Comparison of ENCODE assay signal across 4 mouse cellular contexts in genomic region chr2:118147749-118148148, GRCm38 (mm10). TPM values are rescaled to one million over a fixed set of nuclear protein-coding genes. Genes with fewer than 3 reads are reported as not detected.
DNase-seq lines count a peak whose midpoint lies in the region; ATAC-seq and TF ChIP-seq lines count a peak whose summit lies in the region.
"Not testable (repeated sequence)": the region's sequence is repeated elsewhere in the genome, so short reads cannot be mapped to it uniquely, and the experiment has no call there.

No protein-coding gene starts in this region.

- not testable (repeated sequence) for H3K27me3 ChIP-seq in heart, embryonic 14.5 days (ENCODE audit: control insufficient read depth, insufficient read depth, low read length); lung, embryonic 14.5 days (ENCODE audit: insufficient read depth, low read length); lung, embryonic 16.5 days (ENCODE audit: control insufficient read depth, insufficient read depth, low read depth, low read length)

- ATAC-seq in heart, embryonic 14.5 days (ENCODE audit: insufficient number of reproducible peaks, insufficient read depth, low FRiP score, low read depth) = 0 out of 2 replicates have a peak, but pooled peaks have one; percentile 15
- ATAC-seq in lung, embryonic 14.5 days (ENCODE audit: insufficient read depth) = not testable (repeated sequence)
- peak; percentile 24; the same call in 1 of the 2 replicates for ATAC-seq in lung, embryonic 16.5 days (ENCODE audit: low read depth)

- not testable (repeated sequence) for H3K4me3 ChIP-seq in heart, embryonic 14.5 days (ENCODE audit: control insufficient read depth in 1 of 2, insufficient read depth in 1 of 2, low read depth in 1 of 2, low read length in 2 of 2); lung, embryonic 14.5 days (ENCODE audit: low read depth, low read length); lung, embryonic 16.5 days (ENCODE audit: low read length)

- not testable (repeated sequence) for H3K27ac ChIP-seq in heart, embryonic 14.5 days (replicated peaks in 1 of 2; ENCODE audit: control insufficient read depth in 1 of 2, insufficient read depth in 1 of 2, low read depth in 2 of 2, low read length in 2 of 2); lung, embryonic 14.5 days (ENCODE audit: low read depth)
- H3K27ac ChIP-seq in lung, embryonic 16.5 days (ENCODE audit: low read length) = peak overlapping the region; percentile 28; the same call in 1 of the 2 replicates

- WGBS in heart, embryonic 14.5 days = 44% methylated on average over 3 of the region's 3 CpGs
- 26% methylated on average over 3 of the region's 3 CpGs for WGBS in lung, embryonic 14.5 days
- WGBS in lung, embryonic 16.5 days = 32% methylated on average over 3 of the region's 3 CpGs

- H3K36me3 ChIP-seq in heart, embryonic 14.5 days (ENCODE audit: control insufficient read depth, insufficient read depth, low read length); lung, embryonic 14.5 days (ENCODE audit: insufficient read depth); lung, embryonic 16.5 days (ENCODE audit: control insufficient read depth, insufficient read depth, low read length): not testable (repeated sequence)

- H3K4me2 ChIP-seq in heart, embryonic 14.5 days (ENCODE audit: low read length); lung, embryonic 14.5 days; lung, embryonic 16.5 days (ENCODE audit: low read depth, low read length): not testable (repeated sequence)

- not testable (repeated sequence) for TF ChIP-seq CTCF in lung, embryonic 14.5 days (IDR thresholded peaks at IDR 0.05; ENCODE audit: low read depth)

- H3K4me1 ChIP-seq in heart, embryonic 14.5 days (ENCODE audit: control insufficient read depth in 2 of 2, insufficient read depth in 2 of 2, low read length in 2 of 2) = peaks cover 14 to 23% of the 10 kb centered on the region in 2 experiments
- H3K4me1 ChIP-seq in lung, embryonic 14.5 days (ENCODE audit: insufficient read depth) = peaks cover 13% of the 10 kb centered on the region
- H3K4me1 ChIP-seq in lung, embryonic 16.5 days (replicated peaks; ENCODE audit: control insufficient read depth, insufficient read depth, low read length) = peaks cover 18% of the 10 kb centered on the region

- not testable (repeated sequence) for H3K9me3 ChIP-seq in heart, embryonic 14.5 days (ENCODE audit: control insufficient read depth, low read length); lung, embryonic 14.5 days (ENCODE audit: low read depth, low read length); lung, embryonic 16.5 days (ENCODE audit: control insufficient read depth, low read length)

- DNase-seq in lung, embryonic 14.5 days = peak; percentile 20
- peak; percentile 52 for DNase-seq in lung, postnatal 10 days

- not testable (repeated sequence) for H3K9ac ChIP-seq in heart, embryonic 14.5 days (ENCODE audit: low read length); lung, embryonic 14.5 days; lung, embryonic 16.5 days (ENCODE audit: low read length)

RNA-seq across cellular contexts. Expression of gene Thbs1, which starts 36.1 kb away (rescaled TPM):
- polyA plus RNA-seq in heart, embryonic 14.5 days (2014; fragmentation: Nextera tagmentation; extraction: Ambion mirVana) = 26.0 and 26.5 TPM in 2 replicates
- polyA plus RNA-seq in lung, embryonic 14.5 days (2014; fragmentation: Nextera tagmentation; extraction: Ambion mirVana) = 248 and 287 TPM in 2 replicates
- polyA plus RNA-seq in lung, embryonic 16.5 days (2015; fragmentation: Nextera tagmentation; extraction: Ambion mirVana) = 160 and 190 TPM in 2 replicates
